Mouse (Mus musculus): ENCODE results near the gene Foxp3. TPM values are rescaled to one million over a fixed set of nuclear protein-coding genes. Genes with fewer than 3 reads are reported as not detected.

The Foxp3 gene
- polyA plus RNA-seq, 1 experiment: 0.08 TPM

DNA sequence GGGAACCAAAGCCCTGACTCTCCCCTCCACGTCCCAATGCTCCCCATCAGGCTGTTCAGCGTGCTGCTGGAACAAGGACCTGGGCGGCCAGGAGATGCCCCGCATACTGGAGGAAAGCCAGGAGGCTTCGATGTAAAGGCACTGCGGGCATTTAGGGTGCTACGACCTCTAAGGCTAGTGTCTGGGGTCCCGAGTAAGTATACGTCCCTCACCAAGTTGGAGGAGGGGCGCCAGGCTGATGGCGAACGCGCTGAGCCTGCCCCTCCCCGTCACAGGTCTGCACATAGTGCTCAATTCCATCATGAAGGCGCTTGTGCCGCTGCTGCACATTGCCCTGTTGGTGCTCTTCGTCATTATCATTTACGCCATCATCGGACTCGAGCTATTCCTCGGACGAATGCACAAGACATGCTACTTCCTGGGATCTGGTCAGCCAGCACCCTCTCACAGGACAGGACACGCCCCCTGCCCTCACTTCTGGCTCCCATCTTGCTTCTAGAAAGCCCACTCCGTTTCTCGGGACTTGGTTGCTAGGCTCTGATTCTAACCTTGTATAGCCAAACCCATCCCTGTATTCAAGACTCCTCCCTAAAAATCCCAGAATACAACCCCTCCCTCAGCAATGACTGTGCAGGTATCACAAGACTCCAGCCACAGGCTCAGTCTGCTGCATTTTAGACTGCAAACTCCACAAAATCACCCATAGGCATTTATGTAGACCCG lies 37.3 kb downstream of the Foxp3 start:
- peak in 1 of 2 experiments; percentile 17 for DNase-seq (ENCODE audit: extremely low spot score in 1 of 2, low spot score in 1 of 2)

DNA sequence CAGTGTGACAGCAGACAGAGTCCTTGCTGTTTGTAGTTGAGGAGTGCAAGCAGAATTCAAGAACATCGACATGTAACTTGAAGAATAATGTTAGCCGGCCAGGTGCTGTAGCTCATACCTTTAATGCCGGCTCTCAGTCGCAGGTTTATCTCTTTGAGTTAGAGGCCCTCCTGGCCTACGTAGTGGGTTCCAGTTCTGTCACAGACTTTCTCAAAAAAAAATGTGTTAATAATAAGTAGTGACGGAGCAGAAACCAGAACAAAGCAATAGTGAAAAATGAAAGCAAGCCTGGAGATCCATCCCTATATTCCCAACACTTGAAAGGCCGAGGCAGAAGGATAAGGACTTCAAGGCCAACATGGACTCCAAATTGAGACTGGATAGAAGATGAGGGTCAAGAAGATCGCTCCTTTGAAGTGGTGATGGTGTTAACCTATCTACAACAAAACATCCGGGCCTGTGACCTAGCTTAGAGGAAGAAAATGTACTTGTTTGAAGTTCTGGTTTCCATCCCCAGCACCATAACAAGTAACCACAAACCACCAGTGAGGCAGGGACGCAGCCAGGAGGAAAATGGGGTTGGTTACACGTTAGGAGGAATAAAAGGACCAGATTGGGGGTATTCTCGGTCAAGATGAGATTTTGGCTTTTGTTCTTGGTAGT lies 44.6 kb downstream of the Foxp3 start:
- no peak for DNase-seq (ENCODE audit: extremely low spot score in 1 of 2, low spot score in 1 of 2)

DNA sequence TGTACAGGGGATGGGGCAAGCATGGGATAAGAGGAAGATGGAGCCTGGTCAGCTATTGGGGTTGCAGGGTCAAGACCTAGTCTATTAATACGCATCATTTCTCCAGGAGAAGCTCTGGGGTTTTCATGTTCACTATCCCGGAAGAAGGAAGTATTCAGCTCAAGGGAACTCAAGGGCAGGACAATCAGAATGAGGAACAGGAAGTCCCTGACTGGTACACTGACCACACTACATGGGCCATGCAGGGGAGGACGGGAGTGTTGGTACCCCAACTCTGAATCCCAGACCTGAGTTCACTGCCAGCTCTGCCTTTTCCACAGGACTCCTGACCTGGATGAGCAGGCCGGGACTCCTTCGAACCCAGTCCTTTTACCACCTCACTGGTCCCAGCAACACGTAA lies 59.1 kb downstream of the Foxp3 start:
- no peak for DNase-seq (ENCODE audit: extremely low spot score in 1 of 2, low spot score in 1 of 2)

DNA sequence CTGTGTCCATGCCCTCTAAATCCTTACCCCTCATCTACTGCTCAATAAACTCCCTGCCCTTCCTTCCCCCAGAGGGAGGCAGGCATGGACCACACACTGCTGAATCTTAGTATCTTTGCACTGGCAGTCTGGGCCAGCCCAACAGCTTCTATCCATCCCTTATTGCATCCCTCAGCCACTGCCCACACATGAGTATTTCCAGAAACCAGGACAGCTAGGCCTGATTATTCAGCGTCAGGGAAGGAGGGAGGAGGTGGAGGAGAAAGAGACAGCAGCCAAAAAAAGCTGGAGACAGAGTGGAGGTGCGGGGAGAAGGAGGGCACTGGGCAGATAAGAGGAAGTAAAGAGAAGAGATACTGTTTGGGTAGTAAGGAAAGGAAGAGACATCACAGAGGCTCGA lies 61.7 kb downstream of the Foxp3 start:
- peak; percentile 58 to 65 for DNase-seq (ENCODE audit: extremely low spot score in 1 of 2, low spot score in 1 of 2)

DNA sequence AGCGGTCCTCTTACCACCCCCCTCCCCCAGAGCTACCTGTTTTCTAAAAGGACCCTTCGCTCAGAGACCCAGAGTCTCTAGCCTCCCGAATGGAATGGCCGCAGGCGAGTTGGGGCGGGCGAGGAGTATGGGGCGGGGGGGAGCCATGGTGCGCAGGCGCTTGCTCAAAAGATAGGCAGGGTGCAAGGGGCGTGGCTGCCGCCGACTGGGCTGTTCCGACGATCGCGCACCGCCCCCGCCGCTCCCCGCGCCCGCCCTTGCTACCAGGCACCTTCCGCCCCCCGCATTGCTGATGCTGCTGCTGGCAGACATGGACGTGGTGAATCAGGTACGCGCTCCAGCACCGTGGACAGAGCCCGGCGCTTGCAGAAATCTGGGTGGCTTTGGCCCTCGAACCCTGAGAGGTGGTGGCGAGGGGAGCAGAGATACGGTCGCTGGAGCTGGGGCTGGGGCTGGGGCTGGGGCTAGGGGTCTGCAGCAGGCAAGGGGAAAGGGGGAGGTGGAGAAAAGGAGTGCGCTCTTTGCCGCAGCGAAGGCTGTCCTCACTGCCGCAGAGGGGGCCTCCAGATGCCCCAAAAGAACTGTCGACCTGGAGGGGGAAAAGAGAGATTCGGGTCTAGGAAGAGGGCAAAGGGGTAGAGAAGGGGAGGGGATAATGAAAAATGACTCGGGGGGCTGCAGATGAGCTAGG lies 65.1 kb downstream of the Foxp3 start, which contains the start of gene Syp:
Gene Syp, plus strand, starts transcription at position 71 of the 691 bp plus-strand sequence.
- peak; percentile 65 to 89 for DNase-seq (ENCODE audit: extremely low spot score in 1 of 2, low spot score in 1 of 2)

DNA sequence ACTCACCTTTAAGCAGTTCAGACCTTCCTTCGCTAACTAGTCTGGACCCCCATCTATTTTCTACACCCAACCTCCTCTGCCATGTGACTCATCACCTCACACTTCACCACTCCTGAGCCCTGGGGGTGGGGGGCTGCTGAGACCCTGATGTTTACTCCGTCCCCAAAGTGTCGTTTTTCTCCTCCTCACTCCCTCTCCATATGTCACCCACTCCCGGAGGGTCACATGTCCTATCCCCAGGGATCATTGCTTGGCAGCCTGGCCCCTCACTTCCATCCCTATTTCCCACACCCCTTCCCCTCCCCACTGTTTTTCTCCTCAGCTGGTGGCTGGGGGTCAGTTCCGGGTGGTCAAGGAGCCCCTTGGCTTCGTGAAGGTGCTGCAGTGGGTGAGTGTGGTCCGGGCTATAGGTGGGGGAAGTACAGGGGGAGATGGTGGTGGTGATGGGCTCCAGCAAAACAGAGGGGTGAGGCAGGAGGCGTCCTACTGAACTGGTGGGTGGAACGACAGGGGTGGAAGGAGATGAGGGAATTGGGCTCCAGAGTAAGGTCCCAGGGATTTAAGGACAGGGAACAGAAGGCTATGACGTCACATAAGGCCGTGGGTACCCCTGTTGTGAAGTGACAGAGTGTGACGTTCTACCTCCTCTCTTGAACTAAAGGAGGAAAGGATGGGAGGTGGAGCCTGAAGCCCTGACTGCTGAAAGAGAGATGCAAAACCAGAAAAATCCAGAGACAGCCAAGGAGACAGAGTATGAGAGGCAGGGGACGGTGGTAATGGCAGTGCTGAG lies 66.3 kb downstream of the Foxp3 start:
- DNase-seq (ENCODE audit: extremely low spot score in 1 of 2, low spot score in 1 of 2): peak in 1 of 2 experiments; percentile 54

DNA sequence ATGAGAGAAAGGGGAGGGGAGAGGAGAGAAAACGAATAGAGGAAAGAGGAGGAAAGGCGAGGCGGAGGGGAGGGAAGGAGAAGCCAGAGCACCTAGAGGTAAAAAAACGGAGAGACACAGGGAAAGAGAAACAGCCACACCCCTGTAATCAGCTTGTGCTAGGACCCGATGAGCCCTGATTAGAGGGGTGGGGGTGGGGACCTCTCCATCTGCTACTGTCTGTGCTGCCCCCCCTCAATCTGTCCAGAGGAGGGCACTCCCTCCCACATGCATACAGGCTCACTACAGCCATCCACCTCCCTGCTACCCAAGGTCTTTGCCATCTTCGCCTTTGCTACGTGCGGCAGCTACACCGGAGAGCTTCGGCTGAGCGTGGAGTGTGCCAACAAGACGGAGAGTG lies 67.3 kb downstream of the Foxp3 start:
- DNase-seq (ENCODE audit: extremely low spot score in 1 of 2, low spot score in 1 of 2): no peak

Other genes starting within 250 kb of the Foxp3 start
- 5.3 and 5.9 TPM in 2 replicates for gene Usp27x, start 197.8 kb upstream of the Foxp3 start, polyA plus RNA-seq (2012; rRNA removed)
- gene Ppp1r3f, start 639 bp downstream of the Foxp3 start, polyA plus RNA-seq (2012; rRNA removed): 13.9 and 14.8 TPM in 2 replicates
- 31.1 and 32.6 TPM in 2 replicates for gene Ccdc22, start 31.9 kb downstream of the Foxp3 start, polyA plus RNA-seq (2012; rRNA removed)
- 0.19 and 0.22 TPM in 2 replicates for gene Cacna1f, start 33.4 kb downstream of the Foxp3 start, polyA plus RNA-seq (2012; rRNA removed)
- gene Syp, start 64.8 kb downstream of the Foxp3 start, polyA plus RNA-seq (2012; rRNA removed): 961 and 980 TPM in 2 replicates
- 2.3 and 2.4 TPM in 2 replicates for gene Prickle3, start 83.6 kb downstream of the Foxp3 start, polyA plus RNA-seq (2012; rRNA removed)
- gene Plp2, start 97.7 kb downstream of the Foxp3 start, polyA plus RNA-seq (2012; rRNA removed): 14.6 and 15.6 TPM in 2 replicates
- gene Magix, start 107.6 kb downstream of the Foxp3 start, polyA plus RNA-seq (2012; rRNA removed): 0.90 and 1.2 TPM in 2 replicates
- gene Gpkow, start 123.5 kb downstream of the Foxp3 start, polyA plus RNA-seq (2012; rRNA removed): 26.2 and 32.7 TPM in 2 replicates
- gene Wdr45, start 140.7 kb downstream of the Foxp3 start, polyA plus RNA-seq (2012; rRNA removed): 75.0 and 77.0 TPM in 2 replicates
- 0.18 and 0.55 TPM in 2 replicates for gene Gm45208, start 148.6 kb downstream of the Foxp3 start, polyA plus RNA-seq (2012; rRNA removed)
- gene Praf2, start 154.8 kb downstream of the Foxp3 start, polyA plus RNA-seq (2012; rRNA removed): 118 and 124 TPM in 2 replicates
- gene Ccdc120, start 177.3 kb downstream of the Foxp3 start, polyA plus RNA-seq (2012; rRNA removed): 23.7 and 25.4 TPM in 2 replicates
- gene Tfe3, start 188.9 kb downstream of the Foxp3 start, polyA plus RNA-seq (2012; rRNA removed): 23.8 and 25.1 TPM in 2 replicates
- 112 and 118 TPM in 2 replicates for gene Gripap1, start 216.1 kb downstream of the Foxp3 start, polyA plus RNA-seq (2012; rRNA removed)
- gene Kcnd1, start 248.6 kb downstream of the Foxp3 start, polyA plus RNA-seq (2012; rRNA removed): 7.4 and 7.8 TPM in 2 replicates